Mouse (Mus musculus) C2C12 (cell line): ENCODE results near the gene Btnl2. TPM values are rescaled to one million over a fixed set of nuclear protein-coding genes. Genes with fewer than 3 reads are reported as not detected.

Source experiments
- H3K27me3 ChIP-seq: one replicate; pipeline ENCODE4 v1.6.1; 2011; ENCODE audit not compliant: control insufficient read depth, insufficient read depth, insufficient read length
- H3K36me3 ChIP-seq: one replicate; pipeline ENCODE4 v1.6.1; 2011; ENCODE audit not compliant: control insufficient read depth, insufficient read depth
- H3K4me3 ChIP-seq: one replicate; pipeline ENCODE4 v1.5.1; 2011; ENCODE audit warnings: mild to moderate bottlenecking, control low read depth; ENCODE audit not compliant: poor library complexity, insufficient read depth, severe bottlenecking
- H3K79me2 ChIP-seq: one replicate; pipeline ENCODE4 v1.6.1; 2011; ENCODE audit not compliant: control insufficient read depth, insufficient read depth
- H3K79me3 ChIP-seq: one replicate; pipeline ENCODE4 v1.6.1; 2011; ENCODE audit warnings: low read depth, control low read depth
- H3ac ChIP-seq: one replicate; pipeline ENCODE3; 2011; ENCODE audit warnings: low read depth; ENCODE audit not compliant: control insufficient read depth, insufficient read length
- CEBPB ChIP-seq: IDR thresholded peaks from one replicate; pipeline ENCODE4 v1.6.1; 2011; ENCODE audit warnings: low read depth, mild to moderate bottlenecking, control low read depth, moderate library complexity
- CTCF ChIP-seq: IDR thresholded peaks from one replicate; pipeline ENCODE4 v1.5.1; 2011; ENCODE audit not compliant: control insufficient read depth, insufficient read depth, insufficient read length
- FOSL1 ChIP-seq: IDR thresholded peaks from one replicate; pipeline ENCODE4 v1.8.0; 2011; ENCODE audit warnings: mild to moderate bottlenecking, low read length; ENCODE audit not compliant: poor library complexity, insufficient read depth, severe bottlenecking
- MAX ChIP-seq: IDR thresholded peaks from one replicate; pipeline ENCODE4 v1.6.1; 2011; ENCODE audit warnings: mild to moderate bottlenecking, control low read depth
- MYOD1 ChIP-seq: IDR thresholded peaks from one replicate; pipeline ENCODE4 v1.6.1; 2011; ENCODE audit warnings: low read depth; ENCODE audit not compliant: control insufficient read depth, insufficient read length
- MYOG ChIP-seq: IDR thresholded peaks from one replicate; pipeline ENCODE4 v1.6.1; 2011; ENCODE audit not compliant: control insufficient read depth, insufficient read length; ENCODE audit errors: extremely low read depth
- USF1 ChIP-seq: IDR thresholded peaks from one replicate; pipeline ENCODE4 v1.6.1; 2011; ENCODE audit warnings: low read depth, mild to moderate bottlenecking, control low read depth, moderate library complexity
- polyA plus RNA-seq: library from polyadenylated mRNA; unstranded; fragments of >200 nt; fragmentation: generic; extraction: Trizol; gene quantifications from one replicate; pipeline ENCODE4 v1.2.1, GENCODE M21; 2012; ENCODE audit warnings: missing spikeins

Gene Btnl2
- polyA plus RNA-seq, 1 experiment: not detected

GRCm38 (mm10) chr17:34362954-34363546, 8.4 kb downstream of the Btnl2 start:
- Histone ChIP-seq H3ac (no peak overlapping the region), H3K27me3 (peaks cover 8% of the 10 kb centered on the region), H3K36me3 (no peaks in the 10 kb centered on the region), H3K4me3 (no peak overlapping the region), H3K79me2 (no peaks in the 10 kb centered on the region), H3K79me3 (no peaks in the 10 kb centered on the region)
- TF ChIP-seq CTCF (no peak), USF1 (no peak), MYOG (no peak), MYOD1 (no peak), MAX (no peak), CEBPB (no peak), FOSL1 (no peak)

- H3ac ChIP-seq: no peak overlapping the region
- no peaks in the 10 kb centered on the region for H3K79me3 ChIP-seq
- H3K36me3 ChIP-seq: no peaks in the 10 kb centered on the region
- H3K79me2 ChIP-seq: no peaks in the 10 kb centered on the region
- no peak for TF ChIP-seq CEBPB
- TF ChIP-seq USF1: no peak
- TF ChIP-seq MYOD1: no peak
- peaks cover 6% of the 10 kb centered on the region for H3K27me3 ChIP-seq
- H3K4me3 ChIP-seq: no peak overlapping the region
Observed at GRCm38 (mm10) chr17:34363676-34364310, 9.2 kb downstream of the Btnl2 start.

DNA sequence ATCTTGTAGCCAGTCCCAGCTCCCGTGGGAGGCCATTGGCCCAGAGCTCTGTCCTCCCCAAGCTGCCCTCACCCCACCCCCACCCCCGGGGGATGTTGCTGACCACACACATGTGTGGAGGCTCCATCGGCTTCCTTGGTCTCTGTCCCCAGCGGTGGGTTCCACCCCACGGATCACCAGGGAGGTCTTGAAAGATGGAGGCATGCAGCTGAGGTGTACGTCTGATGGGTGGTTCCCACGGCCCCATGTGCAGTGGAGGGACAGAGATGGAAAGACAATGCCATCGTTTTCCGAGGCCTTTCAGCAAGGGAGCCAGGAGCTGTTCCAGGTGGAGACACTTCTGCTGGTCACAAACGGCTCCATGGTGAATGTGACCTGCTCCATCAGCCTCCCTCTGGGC, 10.4 kb downstream of the Btnl2 start:
- H3K79me2 ChIP-seq: no peaks in the 10 kb centered on the region
- H3K27me3 ChIP-seq: peaks cover 6% of the 10 kb centered on the region
- no peak for TF ChIP-seq FOSL1
- TF ChIP-seq MYOG: no peak
- H3K36me3 ChIP-seq: no peaks in the 10 kb centered on the region
- H3K79me3 ChIP-seq: no peaks in the 10 kb centered on the region
- H3ac ChIP-seq: no peak overlapping the region
- no peak overlapping the region for H3K4me3 ChIP-seq

- H3K79me3 ChIP-seq: no peaks in the 10 kb centered on the region
- no peaks in the 10 kb centered on the region for H3K36me3 ChIP-seq
- H3K27me3 ChIP-seq: no peaks in the 10 kb centered on the region
- no peaks in the 10 kb centered on the region for H3K79me2 ChIP-seq
- H3K4me3 ChIP-seq: no peak overlapping the region
- H3ac ChIP-seq: no peak overlapping the region
- no peak for TF ChIP-seq CEBPB
- TF ChIP-seq USF1: no peak
- TF ChIP-seq CTCF: no peak
- TF ChIP-seq MAX: no peak
- no peak for TF ChIP-seq FOSL1
- TF ChIP-seq MYOD1: no peak
- TF ChIP-seq MYOG: no peak
Observed at GRCm38 (mm10) chr17:34370563-34370962, 15.9 kb downstream of the Btnl2 start.

- no peak for TF ChIP-seq CEBPB
- TF ChIP-seq MYOD1: no peak
- TF ChIP-seq MAX: no peak
- TF ChIP-seq USF1: no peak
- no peak for TF ChIP-seq FOSL1
- TF ChIP-seq MYOG: no peak
- no peak for TF ChIP-seq CTCF
- Histone ChIP-seq H3K79me2 (no peaks in the 10 kb centered on the region), H3ac (no peak overlapping the region), H3K36me3 (no peaks in the 10 kb centered on the region), H3K79me3 (no peaks in the 10 kb centered on the region), H3K27me3 (no peaks in the 10 kb centered on the region), H3K4me3 (no peak overlapping the region)
Observed at GRCm38 (mm10) chr17:34373055-34373709, 18.6 kb downstream of the Btnl2 start.

DNA sequence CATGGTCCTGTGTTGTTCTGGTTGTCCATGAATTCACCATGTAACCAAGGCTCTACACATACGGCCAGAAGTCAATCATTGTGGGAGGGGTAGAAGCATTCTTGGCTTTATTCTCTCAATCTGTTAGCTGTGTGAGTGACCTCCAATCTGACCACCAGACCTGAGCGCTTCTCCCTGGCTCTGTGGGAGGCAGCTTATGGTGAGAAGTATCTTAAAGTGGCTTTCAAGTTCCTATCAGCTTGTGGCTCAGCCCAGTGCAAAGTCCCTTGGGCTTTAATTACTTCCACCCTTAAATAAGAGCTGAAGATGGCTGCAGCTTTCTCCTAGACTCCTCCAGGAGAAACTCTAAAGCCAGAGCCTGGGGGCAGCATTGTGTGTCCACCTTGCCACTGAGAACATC, 22.2 kb downstream of the Btnl2 start, which contains the start of gene Btnl1:
Gene Btnl1 (plus strand): TSS at position 286 of the 400 bp plus-strand sequence.
- no peaks in the 10 kb centered on the region for H3K27me3 ChIP-seq
- H3K36me3 ChIP-seq: no peaks in the 10 kb centered on the region
- TF ChIP-seq USF1: no peak
- no peak for TF ChIP-seq MYOD1
- TF ChIP-seq CEBPB: no peak
- TF ChIP-seq CTCF: no peak
- TF ChIP-seq MAX: no peak
- TF ChIP-seq FOSL1: no peak
- TF ChIP-seq MYOG: no peak
- H3ac ChIP-seq: no peak within 1 kb of the TSS
- no peaks in the 10 kb centered on the region for H3K79me2 ChIP-seq
- H3K4me3 ChIP-seq: no peak within 1 kb of the TSS
- no peaks in the 10 kb centered on the region for H3K79me3 ChIP-seq
